Mouse (Mus musculus): ENCODE measurements around the gene Bcl2l13. TPM values are rescaled to one million over a fixed set of nuclear protein-coding genes. Genes with fewer than 3 reads are reported as not detected.

Gene Bcl2l13
- 34.3 and 34.4 TPM in 2 replicates for polyA plus RNA-seq (2015; fragmentation: Nextera tagmentation; extraction: Ambion mirVana)

- peak within 1 kb of the TSS; percentile 87 for H3K4me3 ChIP-seq (replicated peaks)
- peak within 1 kb of the TSS; percentile 99 for H3K9ac ChIP-seq
- WGBS (ENCODE audit: insufficient replicate concordance), result 2% methylated on average over 40 of the region's 40 CpGs
- peaks cover 78% of the 10 kb centered on the region for H3K4me1 ChIP-seq (replicated peaks)
- no peaks in the 10 kb centered on the region for H3K27me3 ChIP-seq
- peaks cover 22% of the 10 kb centered on the region for H3K36me3 ChIP-seq (replicated peaks)
- peak within 1 kb of the TSS; percentile 96 for H3K27ac ChIP-seq (replicated peaks)
- H3K4me2 ChIP-seq, result peak within 1 kb of the TSS; percentile 77
- no peaks in the 10 kb centered on the region for H3K9me3 ChIP-seq (replicated peaks)
- peak; percentile 71 for ATAC-seq (ENCODE audit: insufficient read depth)
These were observed at the start of gene Bcl2l13 for GRCm38 (mm10) chr6:120835474-120836374. TSS of gene Bcl2l13 (plus strand) at chr6:120836212.

- H3K27ac ChIP-seq (replicated peaks), result no peak overlapping the region
- no peak for ATAC-seq (ENCODE audit: insufficient read depth)
- no peak overlapping the region for H3K4me2 ChIP-seq
- H3K4me3 ChIP-seq (replicated peaks), result no peak overlapping the region
- H3K27me3 ChIP-seq, result no peaks in the 10 kb centered on the region
- 72% methylated on average over 5 of the region's 5 CpGs for WGBS (ENCODE audit: insufficient replicate concordance)
- H3K36me3 ChIP-seq (replicated peaks), result peaks cover 29% of the 10 kb centered on the region
- H3K9me3 ChIP-seq (replicated peaks), result no peaks in the 10 kb centered on the region
- no peak overlapping the region for H3K9ac ChIP-seq
- H3K4me1 ChIP-seq (replicated peaks), result peaks cover 71% of the 10 kb centered on the region
These were observed 47.9 kb upstream of the Bcl2l13 start for GRCm38 (mm10) chr6:120788068-120788607.

GRCm38 (mm10) chr6:120788904-120789303 is 47.1 kb upstream of the Bcl2l13 start:
- Histone ChIP-seq H3K27me3 (no peaks in the 10 kb centered on the region), H3K4me3 (replicated peaks) (no peak overlapping the region), H3K9me3 (replicated peaks) (no peaks in the 10 kb centered on the region), H3K27ac (replicated peaks) (no peak overlapping the region), H3K4me2 (no peak overlapping the region), H3K36me3 (replicated peaks) (peaks cover 37% of the 10 kb centered on the region), H3K4me1 (replicated peaks) (peaks cover 75% of the 10 kb centered on the region), H3K9ac (no peak overlapping the region)
- ATAC-seq (ENCODE audit: insufficient read depth), result no peak

GRCm38 (mm10) chr6:120790153-120790552 is 45.9 kb upstream of the Bcl2l13 start:
- H3K36me3 ChIP-seq (replicated peaks), result peaks cover 49% of the 10 kb centered on the region
- H3K4me2 ChIP-seq, result no peak overlapping the region
- no peak overlapping the region for H3K4me3 ChIP-seq (replicated peaks)
- peak; percentile 67 for ATAC-seq (ENCODE audit: insufficient read depth)
- H3K27me3 ChIP-seq, result no peaks in the 10 kb centered on the region
- H3K9me3 ChIP-seq (replicated peaks), result no peaks in the 10 kb centered on the region
- peaks cover 64% of the 10 kb centered on the region for H3K4me1 ChIP-seq (replicated peaks)
- H3K27ac ChIP-seq (replicated peaks), result peak overlapping the region; percentile 67
- WGBS (ENCODE audit: insufficient replicate concordance), result 53% methylated on average over 11 of the region's 11 CpGs
- no peak overlapping the region for H3K9ac ChIP-seq

- 71% methylated on average over 5 of the region's 5 CpGs for WGBS (ENCODE audit: insufficient replicate concordance)
- no peak overlapping the region for H3K9ac ChIP-seq
- H3K36me3 ChIP-seq (replicated peaks), result peaks cover 55% of the 10 kb centered on the region
These were observed 45.3 kb upstream of the Bcl2l13 start for GRCm38 (mm10) chr6:120790717-120791116.

GRCm38 (mm10) chr6:120792947-120793346 is 43.1 kb upstream of the Bcl2l13 start:
- no peak for ATAC-seq (ENCODE audit: insufficient read depth)
- Histone ChIP-seq H3K27ac (replicated peaks) (no peak overlapping the region), H3K9me3 (replicated peaks) (no peaks in the 10 kb centered on the region), H3K4me3 (replicated peaks) (no peak overlapping the region), H3K4me1 (replicated peaks) (peaks cover 47% of the 10 kb centered on the region), H3K4me2 (no peak overlapping the region), H3K36me3 (replicated peaks) (peaks cover 77% of the 10 kb centered on the region), H3K9ac (no peak overlapping the region), H3K27me3 (no peaks in the 10 kb centered on the region)
- WGBS (ENCODE audit: insufficient replicate concordance), result 85% methylated on average over 8 of the region's 8 CpGs

More at GRCm38 (mm10) chr6:120790717-120791116, 45.3 kb upstream of the Bcl2l13 start:
- peak overlapping the region; percentile 67 for H3K27ac ChIP-seq (replicated peaks)
- peaks cover 59% of the 10 kb centered on the region for H3K4me1 ChIP-seq (replicated peaks)
- no peak overlapping the region for H3K4me3 ChIP-seq (replicated peaks)
- no peaks in the 10 kb centered on the region for H3K9me3 ChIP-seq (replicated peaks)
- no peak for ATAC-seq (ENCODE audit: insufficient read depth)
- no peaks in the 10 kb centered on the region for H3K27me3 ChIP-seq
- no peak overlapping the region for H3K4me2 ChIP-seq

- Histone ChIP-seq H3K27me3 (no peaks in the 10 kb centered on the region), H3K4me1 (replicated peaks) (peaks cover 29% of the 10 kb centered on the region), H3K4me2 (no peak overlapping the region), H3K36me3 (replicated peaks) (peaks cover 93% of the 10 kb centered on the region), H3K9ac (no peak overlapping the region), H3K27ac (replicated peaks) (no peak overlapping the region), H3K9me3 (replicated peaks) (no peaks in the 10 kb centered on the region), H3K4me3 (replicated peaks) (no peak overlapping the region)
- WGBS (ENCODE audit: insufficient replicate concordance), result 16% methylated on average over 5 of the region's 5 CpGs
- ATAC-seq (ENCODE audit: insufficient read depth), result no peak
These were observed 40.5 kb upstream of the Bcl2l13 start for GRCm38 (mm10) chr6:120795422-120796086.

GRCm38 (mm10) chr6:120796111-120796510 is 39.9 kb upstream of the Bcl2l13 start:
- Histone ChIP-seq H3K4me3 (replicated peaks) (no peak overlapping the region), H3K9me3 (replicated peaks) (no peaks in the 10 kb centered on the region), H3K9ac (no peak overlapping the region), H3K27me3 (no peaks in the 10 kb centered on the region), H3K4me2 (no peak overlapping the region), H3K27ac (replicated peaks) (no peak overlapping the region), H3K36me3 (replicated peaks) (peaks cover 98% of the 10 kb centered on the region), H3K4me1 (replicated peaks) (peaks cover 24% of the 10 kb centered on the region)
- WGBS (ENCODE audit: insufficient replicate concordance), result 76% methylated on average over 2 of the region's 2 CpGs
- ATAC-seq (ENCODE audit: insufficient read depth), result no peak

- no peaks in the 10 kb centered on the region for H3K27me3 ChIP-seq
- H3K4me1 ChIP-seq (replicated peaks), result peaks cover 11% of the 10 kb centered on the region; the same call in 1 of the 2 replicates
- H3K36me3 ChIP-seq (replicated peaks), result peaks cover 100% of the 10 kb centered on the region
- H3K4me2 ChIP-seq, result no peak overlapping the region
- 81% methylated on average over 7 of the region's 7 CpGs for WGBS (ENCODE audit: insufficient replicate concordance)
- no peaks in the 10 kb centered on the region for H3K9me3 ChIP-seq (replicated peaks)
- H3K4me3 ChIP-seq (replicated peaks), result no peak overlapping the region
- H3K27ac ChIP-seq (replicated peaks), result no peak overlapping the region
- ATAC-seq (ENCODE audit: insufficient read depth), result no peak
- H3K9ac ChIP-seq, result no peak overlapping the region
These were observed 38.0 kb upstream of the Bcl2l13 start for GRCm38 (mm10) chr6:120798019-120798418.

- Histone ChIP-seq H3K4me3 (replicated peaks) (no peak overlapping the region), H3K27me3 (no peaks in the 10 kb centered on the region), H3K27ac (replicated peaks) (no peak overlapping the region), H3K4me1 (replicated peaks) (peaks cover 6% of the 10 kb centered on the region; the same call in 1 of the 2 replicates), H3K4me2 (no peak overlapping the region), H3K9me3 (replicated peaks) (no peaks in the 10 kb centered on the region), H3K36me3 (replicated peaks) (peaks cover 100% of the 10 kb centered on the region), H3K9ac (no peak overlapping the region)
- ATAC-seq (ENCODE audit: insufficient read depth), result no peak
- WGBS (ENCODE audit: insufficient replicate concordance), result 71% methylated on average over 4 of the region's 4 CpGs
These were observed 37.1 kb upstream of the Bcl2l13 start for GRCm38 (mm10) chr6:120798905-120799304.

GRCm38 (mm10) chr6:120799581-120800041 is 36.4 kb upstream of the Bcl2l13 start:
- peaks cover 100% of the 10 kb centered on the region for H3K36me3 ChIP-seq (replicated peaks)
- no peak for ATAC-seq (ENCODE audit: insufficient read depth)
- H3K27ac ChIP-seq (replicated peaks), result no peak overlapping the region
- no peak overlapping the region for H3K9ac ChIP-seq
- WGBS (ENCODE audit: insufficient replicate concordance), result 86% methylated on average over 4 of the region's 4 CpGs
- H3K4me1 ChIP-seq (replicated peaks), result peaks cover 6% of the 10 kb centered on the region; the same call in 1 of the 2 replicates
- H3K4me3 ChIP-seq (replicated peaks), result no peak overlapping the region
- H3K4me2 ChIP-seq, result no peak overlapping the region
- H3K27me3 ChIP-seq, result no peaks in the 10 kb centered on the region
- no peaks in the 10 kb centered on the region for H3K9me3 ChIP-seq (replicated peaks)
